Mouse (Mus musculus) mature B cell (primary cell): ENCODE data around the gene Rnf130.

ENCODE experiments used
- in situ Hi-C: fragments of 300-500 bp; cut with MboI; formaldehyde crosslinking; loops from 2 replicates; pipeline ENCODE4 v1.14.3; 2019

Rnf130 gene

GRCm38 (mm10) chr11:50024833-50025720 is at the start of gene Rnf130:
Gene Rnf130 (plus strand): TSS chr11:50025346.
- in situ Hi-C loops = no loop called here

DNA sequence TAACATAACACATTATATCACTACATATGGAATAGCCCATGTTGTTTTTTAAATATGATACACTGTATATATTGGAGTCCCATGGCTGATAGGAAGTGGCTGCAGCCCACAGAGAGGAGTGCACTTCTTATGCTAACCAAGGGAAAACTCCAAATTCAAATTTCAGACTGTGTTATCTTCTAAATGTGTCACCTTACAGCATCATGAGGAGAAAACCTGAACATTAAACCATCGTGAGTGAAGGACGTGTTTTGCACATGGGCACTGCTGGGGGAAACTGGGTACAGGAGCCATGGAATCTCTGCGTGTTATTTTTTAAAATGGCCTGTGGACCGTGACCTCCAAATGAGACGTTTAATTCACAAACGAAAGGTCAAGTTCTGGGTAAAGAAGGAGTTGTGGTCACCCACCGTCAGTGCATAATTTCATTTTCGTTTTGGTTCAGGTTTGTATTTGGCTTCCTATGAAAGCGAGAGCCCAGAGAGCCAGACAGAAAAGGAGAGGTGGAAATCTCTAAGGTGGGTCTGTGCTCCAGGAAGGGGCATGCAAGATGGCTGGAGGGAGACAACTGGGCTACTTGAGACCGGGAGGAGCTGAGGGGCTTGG is 47.1 kb upstream of the Rnf130 start:
- in situ Hi-C loops = no loop called here

DNA sequence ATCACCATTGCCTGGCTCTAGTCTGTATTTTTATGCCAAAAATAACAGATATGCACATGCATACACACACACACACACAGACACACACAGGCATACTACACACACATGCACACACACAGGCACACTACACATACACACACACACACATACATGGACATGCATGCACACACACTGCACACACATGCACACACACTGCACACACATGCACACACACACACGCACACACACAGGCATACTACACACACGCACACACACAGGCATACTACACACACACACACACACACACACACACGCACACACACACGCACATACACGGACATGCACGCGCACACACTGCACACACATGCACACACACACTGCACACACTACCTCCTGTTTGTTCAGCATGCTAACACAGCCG is 46.2 kb upstream of the Rnf130 start:
- in situ Hi-C loops = no loop called here

GRCm38 (mm10) chr11:49980681-49981235 is 44.4 kb upstream of the Rnf130 start:
- in situ Hi-C loops = loop anchor here (10.0 kb wide), 1 partner anchor 134 kb away; no protein-coding TSS in a partner anchor

DNA sequence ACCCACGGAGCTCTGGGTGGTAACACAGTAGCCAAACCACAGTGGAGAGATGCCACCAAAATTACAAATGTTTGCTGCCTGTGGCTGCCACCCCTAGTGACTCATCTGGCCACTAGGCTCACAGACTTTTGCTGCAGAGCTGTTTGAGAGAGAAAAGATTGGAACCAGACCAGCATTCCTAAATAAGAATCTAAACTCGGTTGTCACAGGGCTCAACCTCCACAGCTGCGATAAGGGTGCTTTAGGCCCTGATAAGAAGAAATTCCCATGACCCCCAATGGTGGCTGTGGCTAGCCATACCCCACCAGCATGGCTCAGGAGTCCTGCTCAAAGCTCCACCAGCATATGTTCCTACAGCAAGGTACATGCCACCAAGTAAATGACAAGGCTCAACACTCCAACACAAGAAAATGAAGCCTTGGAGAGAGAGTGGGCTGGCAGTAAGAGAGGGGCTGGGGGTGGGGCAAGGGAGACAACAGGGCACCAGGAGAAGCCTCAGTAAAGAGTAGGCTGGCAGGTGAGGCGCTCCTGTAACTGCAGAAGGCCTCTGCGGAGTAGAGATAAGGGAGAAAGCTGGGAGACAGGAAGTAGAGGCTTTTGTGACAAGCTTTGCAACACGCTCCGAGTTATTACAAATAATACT is 43.7 kb upstream of the Rnf130 start:
- in situ Hi-C loops = loop anchor here (10.0 kb wide), 1 partner anchor 133 kb away; no protein-coding TSS in a partner anchor

DNA sequence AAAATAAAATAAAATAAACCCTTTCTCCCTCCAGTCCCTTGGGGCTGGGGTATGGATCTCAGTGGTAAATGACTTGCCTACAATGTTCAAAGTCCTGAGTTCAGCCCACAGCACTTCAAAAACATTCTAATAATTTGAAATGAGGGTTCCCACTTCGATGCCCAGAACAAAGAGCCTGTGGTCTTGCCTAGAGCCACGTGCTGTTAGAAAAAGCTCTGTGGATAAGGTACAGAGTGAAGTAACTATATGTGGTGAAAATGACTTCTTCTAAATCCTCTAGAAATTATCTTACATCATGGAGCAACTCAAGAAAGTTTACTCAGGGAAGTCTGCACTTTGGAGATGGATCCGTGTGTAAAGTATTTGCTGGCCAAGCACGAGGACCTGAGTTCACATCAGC is 43.1 kb upstream of the Rnf130 start:
- in situ Hi-C loops = loop anchor here (10.0 kb wide), 1 partner anchor 133 kb away; no protein-coding TSS in a partner anchor

DNA sequence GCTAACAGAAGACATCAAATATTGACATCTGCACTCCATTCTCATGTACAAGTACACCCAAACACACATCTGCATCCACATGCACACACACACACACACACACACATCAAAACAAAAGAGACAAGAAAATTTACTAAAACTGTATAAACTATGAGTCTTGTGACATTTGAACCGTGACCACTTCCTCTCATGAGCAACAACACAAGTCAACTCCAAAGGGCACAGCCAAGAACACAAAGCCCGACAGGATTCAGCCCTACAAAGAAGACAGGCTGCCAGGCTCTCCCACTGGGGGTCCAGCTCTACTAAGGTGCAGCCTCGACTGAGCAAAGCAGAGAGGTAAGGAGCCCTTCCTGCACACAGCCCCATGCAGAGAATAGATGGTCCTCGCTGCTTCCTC is 42.3 kb upstream of the Rnf130 start:
- in situ Hi-C loops = loop anchor here (10.0 kb wide), 1 partner anchor 132 kb away; no protein-coding TSS in a partner anchor

GRCm38 (mm10) chr11:49983875-49984552 is 41.1 kb upstream of the Rnf130 start:
- in situ Hi-C loops = loop anchor here (10.0 kb wide), 1 partner anchor 131 kb away; no protein-coding TSS in a partner anchor

- in situ Hi-C loops = loop anchor here (10.0 kb wide), 1 partner anchor 130 kb away; no protein-coding TSS in a partner anchor
These were observed 40.1 kb upstream of the Rnf130 start for GRCm38 (mm10) chr11:49985009-49985408.

- in situ Hi-C loops = loop anchor here (10.0 kb wide), 1 partner anchor 128 kb away; no protein-coding TSS in a partner anchor
These were observed 38.7 kb upstream of the Rnf130 start for GRCm38 (mm10) chr11:49986277-49987036.

- in situ Hi-C loops = no loop called here
These were observed 30.6 kb upstream of the Rnf130 start for GRCm38 (mm10) chr11:49994536-49994935.

- in situ Hi-C loops = no loop called here
These were observed 28.7 kb upstream of the Rnf130 start for GRCm38 (mm10) chr11:49996398-49996797.

DNA sequence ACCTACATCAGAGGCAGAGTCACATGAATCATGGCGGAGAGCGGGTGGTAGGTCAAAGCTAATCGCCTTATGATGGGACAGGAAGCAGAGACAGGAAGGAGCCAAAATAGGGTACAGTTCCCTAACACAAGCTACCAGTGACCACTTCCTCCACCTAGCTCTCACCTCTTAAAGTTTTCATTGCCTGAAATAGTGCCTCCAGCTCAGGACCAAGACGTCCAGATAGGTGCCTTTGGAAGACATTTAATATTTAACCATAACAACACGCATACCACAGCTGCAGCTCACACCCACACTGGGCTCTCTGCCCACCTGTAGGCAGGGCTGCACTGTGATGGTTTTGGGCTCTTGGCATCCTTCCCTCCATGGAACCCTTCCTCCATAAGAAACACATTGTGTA is 27.8 kb upstream of the Rnf130 start:
- in situ Hi-C loops = no loop called here

DNA sequence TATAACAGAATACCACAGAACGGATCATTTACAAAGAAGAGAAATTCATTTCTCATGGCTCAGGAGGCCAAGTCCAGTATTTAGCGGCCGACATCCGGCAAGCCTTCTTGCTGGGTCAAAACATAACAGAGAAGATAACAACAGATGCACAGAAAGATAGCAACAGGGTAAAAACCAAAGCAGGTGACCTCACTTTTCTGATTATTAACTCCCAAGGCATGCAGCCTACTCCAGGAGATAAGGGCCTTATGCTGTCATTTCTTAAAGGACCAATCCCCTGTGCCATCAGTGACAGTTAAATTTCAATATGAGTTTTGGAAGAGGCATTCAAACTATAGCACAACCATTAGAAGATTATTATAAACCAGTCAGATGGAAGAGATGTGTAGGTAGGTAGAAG is 22.3 kb upstream of the Rnf130 start:
- in situ Hi-C loops = no loop called here

- in situ Hi-C loops = no loop called here
These were observed 17.4 kb upstream of the Rnf130 start for GRCm38 (mm10) chr11:50007776-50008175.

GRCm38 (mm10) chr11:50008231-50008630 is 16.9 kb upstream of the Rnf130 start:
- in situ Hi-C loops = no loop called here

DNA sequence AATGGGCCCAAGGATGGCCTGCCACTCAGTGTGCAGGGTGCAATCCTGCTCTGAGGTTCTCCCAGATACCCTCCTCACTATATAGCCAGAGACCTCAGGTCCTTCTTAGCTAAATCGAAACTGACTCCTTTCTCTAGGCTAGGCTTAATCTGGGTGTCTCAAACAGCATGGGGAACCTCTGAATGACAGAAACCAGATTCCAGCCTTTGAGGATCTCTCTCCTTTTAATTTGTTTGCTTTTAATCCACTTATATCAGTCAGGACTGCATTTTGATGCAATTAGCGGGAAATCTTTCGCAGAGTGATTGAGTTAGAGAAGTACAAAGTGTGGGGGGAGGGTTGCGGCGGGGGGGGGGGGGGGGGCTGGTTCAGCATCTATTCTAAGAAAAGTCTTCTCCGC is 12.1 kb upstream of the Rnf130 start:
- in situ Hi-C loops = no loop called here

DNA sequence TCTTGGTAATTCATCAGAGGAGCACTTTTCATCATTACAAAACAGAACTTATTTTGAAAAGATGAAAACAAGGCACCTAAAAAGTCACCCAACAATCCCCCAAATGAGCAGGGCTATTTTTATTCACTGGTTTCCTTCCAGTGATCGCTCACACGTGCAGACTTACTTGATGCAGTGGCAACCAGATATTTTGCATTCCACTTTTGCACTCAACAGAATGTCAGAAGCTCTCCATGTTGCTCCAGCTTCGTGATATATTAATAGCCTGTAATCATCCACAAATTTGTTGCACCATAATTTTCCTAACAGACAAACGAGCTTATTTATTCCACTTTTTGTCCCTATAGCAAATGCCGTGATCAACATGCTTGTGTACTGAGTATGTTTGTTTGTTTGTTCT is 8.6 kb upstream of the Rnf130 start:
- in situ Hi-C loops = no loop called here

GRCm38 (mm10) chr11:50017511-50017910 is 7.6 kb upstream of the Rnf130 start:
- in situ Hi-C loops = no loop called here

- in situ Hi-C loops = no loop called here
These were observed 6.3 kb upstream of the Rnf130 start for GRCm38 (mm10) chr11:50018848-50019247.

- in situ Hi-C loops = no loop called here
These were observed 3.1 kb upstream of the Rnf130 start for GRCm38 (mm10) chr11:50022085-50022484.
